Mouse (Mus musculus): Measurements from ENCODE around the gene Psmb5.
"Not testable (repeated sequence)": the region's sequence is repeated elsewhere in the genome, so short reads cannot be mapped to it uniquely, and the experiment has no call there.

The Psmb5 gene

GRCm38 (mm10) chr14:54630583-54631239, 12.9 kb upstream of the Psmb5 start:
- no peak for DNase-seq (ENCODE audit: low spot score)

- no peak for DNase-seq (ENCODE audit: low spot score)
Measured at GRCm38 (mm10) chr14:54629797-54630196, 12.0 kb upstream of the Psmb5 start.

- no peak for DNase-seq (ENCODE audit: low spot score)
Measured at GRCm38 (mm10) chr14:54628103-54628502, 10.3 kb upstream of the Psmb5 start.

GRCm38 (mm10) chr14:54624976-54625375, 7.2 kb upstream of the Psmb5 start:
- DNase-seq (ENCODE audit: low spot score), result no peak

- no peak for DNase-seq (ENCODE audit: low spot score)
Measured at GRCm38 (mm10) chr14:54623334-54623733, 5.5 kb upstream of the Psmb5 start.

GRCm38 (mm10) chr14:54621133-54621532, 3.3 kb upstream of the Psmb5 start, which contains the start of gene Psmb11:
TSS of gene Psmb11 (plus strand) at chr14:54621433.
- no peak for DNase-seq (ENCODE audit: low spot score)

- no peak for DNase-seq (ENCODE audit: low spot score)
Measured at GRCm38 (mm10) chr14:54617152-54617896, 498 bp downstream of the Psmb5 start.

- no peak for DNase-seq (ENCODE audit: low spot score)
Measured at GRCm38 (mm10) chr14:54616226-54616825, 1.5 kb downstream of the Psmb5 start.

GRCm38 (mm10) chr14:54614130-54614529, 3.7 kb downstream of the Psmb5 start:
- DNase-seq (ENCODE audit: low spot score), result not testable (repeated sequence)

GRCm38 (mm10) chr14:54610648-54611047, 7.2 kb downstream of the Psmb5 start:
- DNase-seq (ENCODE audit: low spot score), result no peak

- DNase-seq (ENCODE audit: low spot score), result no peak
Measured at GRCm38 (mm10) chr14:54609962-54610361, 7.9 kb downstream of the Psmb5 start.

GRCm38 (mm10) chr14:54609245-54609644, 8.6 kb downstream of the Psmb5 start:
- no peak for DNase-seq (ENCODE audit: low spot score)

- no peak for DNase-seq (ENCODE audit: low spot score)
Measured at GRCm38 (mm10) chr14:54607226-54607625, 10.6 kb downstream of the Psmb5 start.

- DNase-seq (ENCODE audit: low spot score), result peak; percentile 82
Measured at GRCm38 (mm10) chr14:54605752-54606321, 12.0 kb downstream of the Psmb5 start, which contains the start of gene 4931414P19Rik. TSS of gene 4931414P19Rik (minus strand) at chr14:54605993.

- DNase-seq (ENCODE audit: low spot score), result no peak
Measured at GRCm38 (mm10) chr14:54603686-54604085, 14.1 kb downstream of the Psmb5 start.

- peak; percentile 93 for DNase-seq (ENCODE audit: low spot score)
Measured at GRCm38 (mm10) chr14:54603038-54603654, 14.7 kb downstream of the Psmb5 start.

- DNase-seq (ENCODE audit: low spot score), result no peak
Measured at GRCm38 (mm10) chr14:54602613-54603012, 15.2 kb downstream of the Psmb5 start.

GRCm38 (mm10) chr14:54601601-54602000, 16.2 kb downstream of the Psmb5 start:
- DNase-seq (ENCODE audit: low spot score), result no peak

- DNase-seq (ENCODE audit: low spot score), result no peak
Measured at GRCm38 (mm10) chr14:54597084-54597483, 20.7 kb downstream of the Psmb5 start.

- DNase-seq (ENCODE audit: low spot score), result no peak
Measured at GRCm38 (mm10) chr14:54594631-54595414, 23.0 kb downstream of the Psmb5 start.

GRCm38 (mm10) chr14:54594055-54594454, 23.8 kb downstream of the Psmb5 start:
- DNase-seq (ENCODE audit: low spot score), result no peak
